Mouse (Mus musculus): Measurements from ENCODE around the gene Gtpbp6.
"Not testable (repeated sequence)": the region's sequence is repeated elsewhere in the genome, so short reads cannot be mapped to it uniquely, and the experiment has no call there.

Gtpbp6 gene

DNA sequence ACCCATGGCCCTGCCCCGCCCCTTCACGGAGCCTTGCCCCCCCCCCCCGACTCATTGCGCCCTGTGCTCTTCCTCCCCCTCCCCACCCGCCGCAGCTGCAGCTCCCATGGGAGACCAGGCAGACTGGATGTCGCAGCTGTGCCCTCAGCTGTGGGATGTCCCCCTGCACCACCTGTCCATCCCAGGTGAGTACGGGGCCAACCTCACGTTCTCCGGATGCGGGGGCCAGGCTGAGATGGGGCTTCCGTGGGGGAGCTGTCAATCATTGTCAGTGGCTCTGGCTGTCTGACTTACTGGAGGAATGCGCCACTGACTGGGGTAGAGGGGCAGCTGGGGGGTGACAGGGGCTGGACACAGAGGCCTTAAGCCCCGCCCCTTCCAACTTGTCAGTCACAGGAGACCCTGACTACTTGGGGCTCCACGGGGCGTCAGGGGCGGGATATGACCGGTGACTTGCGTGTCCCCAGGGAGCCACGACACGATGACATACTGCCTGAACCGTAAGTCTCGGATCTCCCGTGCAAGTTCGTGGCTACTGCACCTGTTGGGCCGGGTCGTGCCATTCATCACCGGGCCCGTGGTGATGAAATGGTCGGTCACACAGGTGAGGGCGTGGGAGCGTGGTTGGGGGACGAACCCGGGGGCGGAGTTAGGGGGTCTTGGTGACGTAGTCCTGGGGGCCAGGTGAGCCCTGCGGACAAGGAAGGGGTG, 6.9 kb downstream of the Gtpbp6 start:
- no peak for DNase-seq (ENCODE audit: low read depth, low spot score)

DNA sequence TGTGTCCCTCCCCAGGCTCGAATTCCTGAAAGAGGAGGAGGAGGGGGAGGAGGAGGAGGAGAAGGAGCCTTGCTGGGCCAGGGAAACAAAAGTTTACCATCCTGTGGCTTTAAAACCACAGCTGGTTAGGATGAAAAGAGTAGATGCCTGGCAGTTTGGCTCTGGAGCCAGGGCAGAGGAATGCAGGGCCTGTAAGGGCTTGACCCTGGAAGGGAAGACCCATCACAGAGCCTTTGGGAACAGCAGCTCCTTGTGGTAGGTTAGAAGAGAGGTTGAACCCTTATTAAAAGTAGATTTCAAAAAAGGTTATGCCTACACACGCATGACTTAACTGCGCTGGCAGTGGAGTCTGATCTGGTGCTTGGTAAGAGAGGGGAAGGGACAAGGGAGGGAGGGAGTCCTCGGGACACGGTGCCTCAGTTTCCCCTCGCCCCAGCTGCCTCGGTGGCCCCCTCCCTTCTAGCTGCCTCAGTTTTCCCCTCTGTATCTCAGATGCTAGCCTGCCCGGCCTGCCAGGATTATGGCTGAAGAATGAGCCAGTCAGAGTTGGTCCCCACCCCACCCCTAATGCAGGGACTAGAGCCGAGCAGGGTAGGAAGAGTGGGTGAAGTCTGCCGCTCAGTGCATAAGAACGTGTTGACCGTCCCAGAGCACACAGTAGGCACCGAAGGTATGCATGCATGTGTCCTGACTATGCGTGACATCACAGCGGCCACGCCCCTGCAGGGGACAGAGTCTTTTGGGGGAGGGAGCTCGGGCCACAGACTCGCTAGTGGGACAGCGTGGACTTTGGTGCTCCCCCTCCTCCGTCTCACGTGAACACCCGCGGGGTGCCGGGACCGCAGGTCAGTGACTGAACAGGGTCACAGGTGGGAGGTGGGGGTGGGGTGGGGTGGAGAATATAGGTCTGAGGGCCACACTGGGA, 8.1 kb downstream of the Gtpbp6 start, which contains the start of gene Plcxd1:
Plcxd1 (plus strand) TSS at position 314 of the 925 bp plus-strand sequence.
- peak; percentile 61 for DNase-seq (ENCODE audit: low read depth, low spot score)

DNA sequence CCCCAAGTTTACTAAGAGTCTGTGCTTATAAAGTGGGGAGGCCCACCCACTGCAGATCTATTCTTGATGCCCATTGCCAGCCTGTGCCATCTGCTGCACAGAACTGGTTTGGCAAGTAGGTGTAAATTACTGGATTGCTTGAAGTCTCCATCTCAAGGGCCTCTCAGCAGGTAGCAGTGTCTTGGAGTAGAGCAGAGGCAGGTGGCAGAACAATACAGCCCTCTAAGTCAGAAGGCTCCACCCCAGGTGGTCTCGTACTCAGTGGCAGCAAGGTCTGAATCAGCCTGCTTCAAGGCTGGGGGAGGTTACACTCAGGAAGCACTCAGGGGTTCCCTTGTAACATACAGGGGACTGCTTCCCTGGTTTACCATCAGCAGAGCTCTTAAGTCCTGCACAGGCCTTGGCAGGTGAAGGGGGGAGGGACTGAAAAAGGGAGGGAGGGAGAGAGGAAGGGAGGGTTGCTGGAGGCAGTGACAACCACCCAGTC, 9.0 kb downstream of the Gtpbp6 start:
- DNase-seq (ENCODE audit: low read depth, low spot score) = no peak

DNA sequence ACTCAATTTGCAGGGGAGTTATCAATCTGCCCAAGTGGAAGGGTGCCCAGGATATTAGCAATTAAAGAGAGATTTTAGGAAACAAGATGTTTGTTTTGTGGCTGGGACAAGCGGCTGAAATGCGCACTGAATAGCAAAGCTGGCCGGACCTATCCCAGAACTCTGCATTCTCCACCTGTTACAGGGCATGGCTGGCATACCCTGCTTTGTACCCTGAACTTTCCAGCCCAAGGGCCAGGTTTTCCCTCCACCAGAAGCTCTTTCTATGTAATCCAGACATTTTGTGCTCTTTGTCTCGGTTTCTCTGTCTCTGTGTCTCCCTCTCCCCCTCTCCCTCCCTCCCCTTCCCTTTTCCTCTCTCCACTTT, 13.2 kb downstream of the Gtpbp6 start:
- DNase-seq (ENCODE audit: low read depth, low spot score) = no peak

DNA sequence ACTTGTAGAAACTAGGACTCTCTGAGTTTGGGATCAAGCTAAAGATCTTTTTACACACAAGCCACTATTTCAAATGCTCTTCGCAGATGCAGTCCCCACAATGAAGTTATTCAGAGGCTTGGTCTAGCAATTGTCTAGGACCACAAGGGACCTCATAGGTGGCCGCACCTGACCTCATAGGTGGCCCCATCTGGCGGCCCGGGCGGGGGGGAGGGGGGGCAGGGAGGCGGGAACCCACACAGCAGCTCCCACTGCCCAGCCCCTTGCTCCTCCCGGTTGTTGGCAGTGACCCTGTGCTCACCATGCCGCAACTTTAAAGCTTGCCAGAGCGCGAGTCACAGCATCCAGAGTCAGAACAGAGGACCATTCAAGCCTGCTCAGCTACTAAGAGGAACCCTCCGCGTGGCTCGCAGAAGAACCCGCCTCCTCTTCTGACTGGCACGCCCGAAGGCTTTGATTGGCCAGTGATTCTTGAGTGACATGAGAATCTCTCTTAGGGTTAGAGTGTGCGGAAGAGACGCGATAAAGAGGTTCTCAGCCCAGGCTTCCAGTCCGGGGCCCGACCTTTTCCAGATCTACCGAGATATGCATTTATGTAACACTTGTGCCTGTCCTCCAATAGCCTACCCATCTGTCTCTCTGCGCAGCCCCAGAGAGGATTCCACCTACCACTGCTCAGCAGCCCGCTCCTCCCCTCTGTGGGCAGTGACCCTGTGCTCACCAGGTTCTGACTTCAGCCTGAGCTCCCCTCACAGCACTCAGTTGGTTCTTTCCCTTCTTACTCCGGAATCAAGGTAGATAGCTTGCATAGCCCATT, 13.8 kb downstream of the Gtpbp6 start, which contains the start of gene Gm35315:
Gm35315 (minus strand) TSS at position 391 of the 817 bp plus-strand sequence.
- DNase-seq (ENCODE audit: low read depth, low spot score) = peak; percentile 94

DNA sequence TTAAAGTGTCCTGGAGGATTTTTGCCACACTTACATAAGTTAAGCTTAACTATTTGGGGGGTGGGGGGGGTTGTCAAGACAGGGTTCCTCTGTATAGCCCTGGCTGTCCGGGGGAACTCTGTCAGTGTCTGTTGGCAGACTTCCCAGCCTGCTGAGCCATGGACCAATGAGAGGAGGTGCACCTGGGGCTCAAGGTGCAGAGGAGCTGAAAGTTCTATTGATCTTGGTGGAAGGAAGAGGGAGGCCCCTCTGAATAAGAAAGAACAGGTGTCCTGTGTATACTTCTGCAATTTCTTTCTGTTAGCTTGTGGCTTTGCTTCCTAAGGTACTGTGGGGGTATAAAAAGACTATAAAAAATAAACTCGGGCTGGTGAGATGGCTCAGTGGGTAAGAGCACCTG, 16.5 kb downstream of the Gtpbp6 start:
- no peak for DNase-seq (ENCODE audit: low read depth, low spot score)

DNA sequence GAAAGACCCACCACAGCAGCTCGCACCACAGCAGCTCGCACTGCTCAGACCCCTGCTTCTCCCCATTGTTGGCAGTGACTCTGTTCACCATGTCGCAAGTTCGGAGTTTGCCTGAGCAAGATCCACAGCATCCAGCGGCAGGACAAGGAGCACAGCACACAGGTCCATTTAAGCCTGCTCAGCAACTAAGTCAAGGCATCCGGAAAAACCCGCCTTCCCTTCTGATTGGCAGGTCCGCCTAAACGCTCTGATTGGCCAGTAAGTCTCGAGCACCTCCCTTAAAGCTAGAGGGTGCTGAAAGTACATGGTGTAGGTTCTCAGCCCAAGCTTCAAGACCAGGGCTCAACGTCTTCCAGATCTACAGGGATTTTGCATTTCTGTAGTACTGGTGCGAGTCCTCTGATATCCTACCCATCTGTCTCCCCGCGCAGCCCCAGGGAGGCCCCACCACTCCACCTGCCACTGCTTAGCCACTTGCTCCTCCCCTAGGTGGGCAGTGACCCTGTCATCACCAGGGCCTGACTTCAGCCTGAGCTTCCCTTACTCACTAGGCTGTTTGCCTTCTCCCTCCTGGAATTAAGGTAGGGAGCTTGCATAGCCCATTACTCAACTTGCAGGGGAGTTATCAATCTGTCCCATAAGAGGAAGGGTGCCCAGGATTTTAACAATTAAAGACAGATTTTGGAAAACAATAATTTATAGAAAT, 21.7 kb downstream of the Gtpbp6 start:
- no peak for DNase-seq (ENCODE audit: low read depth, low spot score)

DNA sequence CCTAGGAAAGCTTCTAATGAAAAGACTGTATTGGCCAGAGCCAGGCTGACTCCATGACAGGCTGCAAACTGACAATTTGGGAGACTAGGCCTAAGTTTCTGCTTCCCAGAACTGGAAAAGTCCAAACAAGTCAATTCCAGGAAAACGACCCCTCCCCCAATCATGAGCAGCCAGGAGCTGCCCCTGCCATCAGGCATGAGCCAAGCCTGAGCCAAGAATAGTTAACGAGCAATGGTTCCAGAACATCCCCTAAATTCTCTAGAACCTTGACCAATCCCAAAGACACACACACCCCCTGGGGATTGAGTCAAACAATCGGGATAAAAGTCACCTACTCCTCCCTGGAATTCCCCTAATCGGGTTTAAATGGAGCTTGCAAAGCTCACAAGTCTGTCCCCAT, 25.0 kb downstream of the Gtpbp6 start:
- DNase-seq (ENCODE audit: low read depth, low spot score) = no peak

DNA sequence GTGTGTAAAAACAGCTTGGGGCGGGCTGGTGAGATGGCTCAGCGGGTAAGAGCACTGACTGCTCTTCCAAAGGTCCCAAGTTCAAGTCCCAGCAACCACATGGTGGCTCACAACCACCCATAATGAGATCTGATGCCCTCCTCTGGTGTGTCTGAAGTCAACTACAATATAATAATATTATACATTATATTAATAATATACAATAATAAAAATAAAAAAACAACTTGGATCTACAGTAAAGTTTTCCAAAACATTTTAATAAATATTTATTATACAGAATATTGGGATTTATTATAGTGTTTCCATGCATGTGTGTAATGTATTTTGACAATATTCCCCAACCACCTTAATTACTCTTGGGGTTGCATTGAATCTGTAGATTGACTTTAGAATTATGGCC, 35.6 kb downstream of the Gtpbp6 start, which contains the start of gene Gm17655:
Gm17655 (minus strand) TSS at position 101 of the 400 bp plus-strand sequence.
- DNase-seq (ENCODE audit: low read depth, low spot score) = not testable (repeated sequence)

DNA sequence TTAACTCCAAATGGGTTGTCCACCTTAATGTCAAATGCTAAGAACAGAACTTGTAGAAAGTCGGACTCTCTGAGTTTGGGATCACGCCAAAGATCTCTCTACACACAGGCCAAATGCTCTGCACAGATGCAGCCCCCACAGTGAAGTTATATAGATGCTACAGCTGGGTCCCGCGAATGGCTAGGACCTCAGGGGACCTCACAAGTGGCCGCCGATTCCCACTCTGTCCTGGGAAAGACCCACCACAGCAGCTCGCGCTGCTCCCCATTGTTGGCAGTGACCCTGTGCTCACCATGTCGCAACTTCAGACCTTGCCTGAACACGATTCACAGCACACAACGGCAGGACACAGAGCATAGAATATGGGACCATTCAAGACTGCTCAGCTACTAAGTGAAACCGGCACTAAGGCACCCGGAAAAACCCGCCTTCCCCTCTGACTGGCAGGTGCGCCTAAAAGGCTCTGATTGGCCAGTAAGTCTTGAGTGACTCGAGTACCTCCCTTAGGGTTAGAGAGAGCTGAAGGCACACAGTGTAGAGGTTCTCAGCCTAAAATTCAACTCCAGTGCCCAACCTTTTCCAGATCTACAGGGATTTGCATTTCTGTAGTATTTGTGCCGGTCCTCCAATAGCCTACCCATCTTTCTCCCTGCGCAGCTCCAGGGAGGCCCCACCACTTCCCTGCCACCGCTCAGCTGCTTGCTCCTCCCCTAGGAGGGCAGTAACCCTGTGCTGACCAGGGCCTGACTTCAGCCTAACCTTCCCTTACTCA, 50.2 kb downstream of the Gtpbp6 start:
- DNase-seq (ENCODE audit: low read depth, low spot score) = peak; percentile 89
